Mouse (Mus musculus): ENCODE data around the gene Plcxd2.

DNA sequence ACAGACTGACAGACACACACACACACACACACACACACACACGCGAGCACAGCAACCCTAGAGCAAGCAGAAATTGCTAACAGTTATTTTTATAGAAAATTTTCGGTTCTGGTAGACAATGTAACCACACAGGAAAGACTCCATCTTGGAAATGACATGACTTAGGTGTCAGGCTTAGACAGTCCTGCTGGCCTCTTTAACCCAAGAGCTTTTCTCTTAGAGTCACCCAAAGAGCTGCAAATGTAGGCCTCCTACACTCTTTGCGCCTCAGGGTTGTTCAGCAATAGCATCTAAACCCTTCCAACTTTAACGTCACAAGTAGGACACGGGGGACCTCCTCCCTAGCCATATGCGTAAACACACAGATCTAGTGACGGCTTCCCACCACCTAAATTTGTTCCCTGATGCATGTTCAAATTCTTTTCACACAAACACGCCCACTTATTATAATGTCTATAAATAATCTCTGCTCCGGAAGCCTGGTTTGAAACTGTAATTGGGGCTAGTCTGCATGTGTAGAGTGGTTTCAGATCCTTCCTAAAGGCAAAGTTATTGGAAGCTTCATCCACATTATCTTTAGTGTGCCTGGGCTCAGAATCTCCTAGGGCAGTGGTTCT lies 8.4 kb downstream of the Plcxd2 start:
- no peak for TF ChIP-seq CTCF (IDR thresholded peaks at IDR 0.05; ENCODE audit: low read depth)
- no peak for TF ChIP-seq EP300 (IDR thresholded peaks at IDR 0.05; ENCODE audit: low read depth)

Measured in liver, postnatal 0 days (tissue).